Mouse (Mus musculus): ENCODE measurements around the gene Lrrc20.

GRCm38 (mm10) chr10:61626551-61626950 is 150.9 kb downstream of the Lrrc20 start:
- no peak for TF ChIP-seq HCFC1 (IDR thresholded peaks at IDR 0.05; ENCODE audit: borderline replicate concordance, insufficient read depth, low read length)
- TF ChIP-seq ZNF384 (IDR thresholded peaks at IDR 0.05; ENCODE audit: low read depth, low read length) = no peak
- no peak for TF ChIP-seq ZC3H11A (IDR thresholded peaks at IDR 0.05; ENCODE audit: borderline replicate concordance, low read depth, low read length)
- TF ChIP-seq MAFK (IDR thresholded peaks at IDR 0.05; ENCODE audit: insufficient read depth, low read depth, low read length) = no peak

Measured in ES-E14 (cell line).